Mouse (Mus musculus): ENCODE measurements around the gene Nudt4.

Nudt4 gene

DNA sequence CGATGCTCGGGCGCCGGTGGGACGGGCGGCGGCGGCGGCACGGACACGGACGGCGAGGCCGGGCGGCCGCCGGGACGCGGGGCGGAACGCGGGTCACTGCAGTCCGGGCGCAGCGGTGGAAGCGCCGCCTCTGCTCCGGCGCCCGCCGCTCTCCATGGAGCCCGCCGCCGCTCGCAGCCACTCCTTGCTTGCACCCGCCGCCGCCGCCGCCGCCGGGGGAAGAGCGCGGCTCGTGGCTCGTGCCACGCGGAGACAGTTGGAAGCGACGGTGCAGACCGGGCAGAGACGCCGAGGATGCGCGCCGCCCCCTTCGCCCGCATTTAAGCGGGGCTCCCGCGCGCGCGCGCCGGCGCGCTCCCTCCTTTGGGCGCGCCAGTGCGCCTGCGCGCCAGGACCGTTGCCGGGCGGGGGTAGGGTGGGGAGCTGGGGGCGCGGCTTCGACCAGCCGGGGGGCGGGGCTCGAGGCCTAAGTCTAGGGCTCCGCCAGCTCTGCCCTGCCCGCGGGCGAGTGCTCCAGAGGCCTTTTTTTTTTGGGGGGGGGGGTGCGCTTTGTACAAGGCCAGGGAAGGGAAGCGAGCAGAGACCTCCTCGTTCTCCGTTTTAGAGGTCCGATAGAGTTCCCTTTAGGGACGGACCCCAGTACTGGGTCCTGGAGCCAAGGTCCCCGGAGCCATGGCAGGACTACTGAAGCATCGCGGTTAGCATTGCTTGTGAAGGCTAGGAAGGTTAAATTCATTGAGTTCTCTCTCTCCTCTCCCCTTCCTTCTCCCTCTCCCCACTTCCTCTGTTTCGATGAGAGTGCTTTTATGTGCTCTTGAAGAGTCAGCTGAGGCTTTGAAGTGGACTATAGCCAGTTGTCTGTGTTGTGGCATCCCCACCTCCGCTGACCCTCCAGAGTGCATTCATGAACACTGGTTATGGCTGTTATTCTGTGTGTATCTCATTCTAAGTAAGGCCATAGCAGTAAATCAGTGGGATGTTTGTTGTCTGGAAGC, at the start of gene Nudt4:
TSS of gene Nudt4 (minus strand) at position 296 of the 995 bp plus-strand sequence.
- DNase-seq (ENCODE audit: low read depth), result peak; percentile 87

DNA sequence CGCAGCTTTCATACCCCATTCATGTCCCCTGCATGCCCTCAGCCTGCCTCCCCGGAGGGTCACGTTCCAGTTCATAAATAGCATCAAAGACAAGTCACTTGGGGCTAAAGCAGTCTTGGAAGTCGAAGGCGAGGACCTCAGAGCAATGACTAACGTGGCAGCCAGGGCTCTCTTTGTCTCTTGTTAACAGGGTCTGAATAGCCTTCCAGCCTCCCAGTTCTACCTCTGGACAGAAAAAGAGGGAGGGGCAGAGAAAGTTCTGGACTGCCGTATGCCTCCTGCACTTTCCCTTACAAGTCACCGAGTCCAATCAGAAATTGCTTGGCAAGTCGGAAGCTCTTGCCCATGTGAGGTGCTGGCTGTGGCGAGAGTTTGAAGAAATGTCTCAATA, 47.4 kb upstream of the Nudt4 start:
- no peak for DNase-seq (ENCODE audit: low read depth)

DNA sequence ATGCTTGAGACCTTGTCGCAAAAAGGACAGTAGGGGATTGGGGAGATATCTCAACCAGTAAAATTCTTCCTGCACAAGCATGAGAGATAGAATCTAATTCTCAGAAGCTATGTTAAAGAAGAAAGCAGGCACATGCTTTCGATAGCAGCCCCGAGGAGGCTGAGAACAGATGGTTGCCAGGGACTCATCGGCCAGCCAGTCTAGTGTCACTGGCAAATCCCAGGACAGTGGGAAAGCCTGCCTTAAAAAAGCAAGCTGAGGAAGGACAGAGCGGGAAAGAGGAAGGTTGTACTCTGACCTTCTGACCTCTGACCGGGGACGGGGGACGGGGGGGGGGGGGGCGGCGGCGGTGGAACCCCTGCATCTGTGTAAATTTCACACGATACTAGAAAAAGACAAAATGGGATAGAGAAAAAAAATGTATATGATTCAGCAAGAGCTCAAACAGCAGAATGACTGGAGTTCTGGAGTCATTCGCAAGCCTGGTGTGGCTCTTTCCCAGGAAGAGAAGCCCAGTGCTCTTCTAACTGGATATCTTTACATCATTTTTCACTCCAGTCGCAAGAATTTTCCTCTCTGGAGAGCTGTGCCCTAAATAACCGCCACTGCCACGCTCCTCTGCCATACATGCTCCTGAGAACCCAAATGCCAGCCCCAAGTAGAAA, 46.9 kb upstream of the Nudt4 start:
- DNase-seq (ENCODE audit: low read depth), result no peak

DNA sequence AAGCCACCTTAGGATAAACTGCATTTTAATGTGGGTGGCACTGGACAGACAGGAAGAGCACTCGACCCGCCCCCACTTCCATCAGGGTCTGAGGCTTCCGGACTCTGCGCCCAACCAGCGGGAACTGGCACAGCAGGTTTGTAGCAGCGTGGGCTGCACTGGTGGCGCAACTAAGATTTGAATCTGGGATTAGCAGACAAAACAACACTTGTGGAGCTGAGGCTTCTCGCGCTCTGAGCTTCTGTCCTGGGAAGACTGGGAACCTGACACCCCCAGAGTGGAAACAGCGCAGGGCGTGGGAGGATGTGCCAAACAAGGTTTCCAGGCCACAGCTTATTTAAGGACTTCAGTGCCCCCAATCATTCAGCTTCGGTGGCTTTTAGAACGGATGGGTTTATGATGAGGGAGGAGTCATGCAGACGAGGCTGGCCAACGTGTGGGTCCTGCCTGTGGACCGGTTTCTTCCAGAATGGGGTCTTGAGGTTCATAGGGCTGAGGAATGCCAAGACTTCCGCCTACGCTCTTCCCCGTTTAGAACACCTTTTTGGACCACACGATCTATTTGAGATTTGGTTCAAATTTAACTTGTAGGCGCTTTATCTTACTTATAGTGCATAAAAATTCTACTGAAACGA, 41.1 kb upstream of the Nudt4 start:
- DNase-seq (ENCODE audit: low read depth), result no peak

DNA sequence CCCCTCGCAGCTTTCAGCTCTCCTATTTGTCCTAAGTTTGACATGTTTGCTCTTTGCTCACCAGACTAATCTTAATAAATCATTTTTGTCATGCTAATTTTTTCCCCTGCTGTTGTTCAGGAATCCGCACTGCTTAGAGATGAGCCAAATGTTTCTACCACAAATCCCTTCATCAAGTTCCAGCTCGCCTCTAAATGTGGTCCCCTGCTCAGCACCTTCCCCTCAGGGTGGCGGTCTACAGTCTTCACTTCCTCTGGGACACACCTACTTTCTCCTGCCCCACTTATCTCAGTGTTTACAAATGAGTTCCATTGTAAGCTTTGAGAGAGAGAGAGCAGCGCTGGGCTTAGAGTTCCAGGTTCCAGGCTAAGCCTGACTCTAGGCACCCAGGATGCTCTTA, 36.6 kb upstream of the Nudt4 start:
- no peak for DNase-seq (ENCODE audit: low read depth)

DNA sequence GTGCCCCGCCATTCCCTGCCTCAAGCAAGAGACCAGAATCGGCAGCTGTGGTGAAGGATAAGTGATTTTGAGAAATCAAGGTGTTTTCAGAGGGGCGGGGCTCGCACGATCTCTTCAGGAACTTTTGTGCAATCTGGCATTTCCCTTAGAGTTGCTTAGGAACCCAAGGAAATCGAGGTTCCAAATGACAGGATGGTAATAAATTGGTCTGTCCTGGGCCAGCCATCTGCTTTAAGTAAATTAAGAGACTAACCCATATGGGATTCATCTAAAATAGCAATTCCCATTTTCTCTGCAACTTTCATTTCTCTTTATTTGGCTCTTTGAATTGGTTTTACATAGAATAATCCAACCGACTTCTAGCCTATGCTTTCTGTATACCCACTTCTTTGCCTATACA, 35.8 kb upstream of the Nudt4 start:
- DNase-seq (ENCODE audit: low read depth), result no peak

DNA sequence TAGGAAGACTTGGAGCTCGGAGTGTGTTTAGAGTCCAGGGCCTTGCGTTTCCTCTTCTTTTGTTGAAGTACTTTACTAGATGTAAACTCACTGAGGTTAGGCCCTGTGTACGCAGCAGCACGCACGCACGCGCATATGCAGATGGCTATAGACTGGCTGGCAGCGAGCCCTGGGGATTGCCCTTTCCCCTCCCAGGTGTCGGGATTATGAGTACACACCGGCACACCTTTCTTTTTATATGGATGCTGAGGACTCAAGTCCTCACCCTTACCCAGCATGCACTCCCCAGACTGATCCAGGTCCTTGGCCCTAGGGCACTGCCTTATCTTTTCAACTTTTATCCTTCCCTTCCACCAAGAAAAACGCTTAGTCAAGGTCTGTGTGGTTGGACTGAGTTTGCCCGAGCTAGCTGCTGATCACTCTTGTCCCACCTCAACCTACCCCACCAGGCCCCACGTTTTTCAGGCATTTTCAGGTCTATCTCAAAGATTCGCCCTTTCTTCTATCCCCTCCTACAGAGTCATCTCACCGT, 34.2 kb upstream of the Nudt4 start:
- no peak for DNase-seq (ENCODE audit: low read depth)

DNA sequence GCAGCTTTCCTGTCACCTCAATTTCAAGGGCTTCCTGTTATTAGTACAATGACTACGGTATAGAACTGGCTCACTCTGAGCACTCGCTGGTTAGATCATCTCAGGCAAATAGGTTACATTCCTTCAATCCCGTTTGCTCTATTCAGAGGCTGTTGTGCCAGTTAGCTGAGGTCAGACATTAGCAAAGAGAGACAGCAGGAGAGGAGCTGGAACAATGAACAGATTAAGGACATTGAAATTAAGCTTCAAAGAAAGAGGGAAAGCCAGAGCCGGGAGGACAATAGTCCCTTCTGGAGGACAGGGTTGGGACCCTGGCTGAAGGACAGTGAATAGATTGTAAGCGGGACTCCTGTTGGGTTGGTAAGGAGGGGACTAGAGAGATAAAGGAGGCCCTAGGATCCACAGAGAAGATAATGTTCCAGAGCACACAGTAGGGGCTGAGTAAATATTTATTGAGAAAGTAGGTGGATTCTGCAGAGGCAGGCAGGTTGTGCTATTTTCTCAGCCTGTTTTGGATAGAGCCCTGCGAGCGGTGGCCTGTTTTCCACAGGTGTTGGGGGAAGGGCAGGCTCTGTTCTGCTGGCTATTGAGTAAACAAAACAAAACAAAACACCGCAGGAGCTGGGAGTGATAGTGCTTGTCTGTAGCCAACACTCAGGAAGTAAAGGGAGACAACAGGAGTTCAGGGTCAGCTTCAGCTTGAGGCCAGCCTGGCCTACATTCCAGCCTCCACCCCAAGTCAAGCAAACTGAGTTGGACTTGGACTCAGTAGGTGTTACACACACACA, 32.1 kb upstream of the Nudt4 start:
- DNase-seq (ENCODE audit: low read depth), result no peak

DNA sequence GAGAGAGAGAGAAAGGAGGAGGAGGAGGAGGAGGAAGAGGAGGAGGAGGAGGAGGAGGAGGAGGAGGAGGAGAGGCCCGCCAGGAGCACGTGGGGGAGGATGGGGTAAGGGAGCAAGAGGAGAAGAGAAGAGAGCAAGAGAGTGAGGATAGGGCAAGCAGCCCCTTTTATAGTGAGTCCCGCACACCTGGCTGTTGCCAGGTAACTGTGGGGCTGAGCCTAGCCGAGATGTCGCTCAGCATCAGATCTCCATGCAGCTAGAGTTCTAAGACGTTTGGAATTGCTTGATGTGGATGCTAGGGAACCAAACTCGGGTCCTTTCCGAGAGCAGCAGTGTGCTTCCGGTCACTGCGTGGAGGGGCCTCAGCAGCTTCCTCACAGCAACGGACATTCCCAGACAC, 30.5 kb upstream of the Nudt4 start:
- DNase-seq (ENCODE audit: low read depth), result no peak

DNA sequence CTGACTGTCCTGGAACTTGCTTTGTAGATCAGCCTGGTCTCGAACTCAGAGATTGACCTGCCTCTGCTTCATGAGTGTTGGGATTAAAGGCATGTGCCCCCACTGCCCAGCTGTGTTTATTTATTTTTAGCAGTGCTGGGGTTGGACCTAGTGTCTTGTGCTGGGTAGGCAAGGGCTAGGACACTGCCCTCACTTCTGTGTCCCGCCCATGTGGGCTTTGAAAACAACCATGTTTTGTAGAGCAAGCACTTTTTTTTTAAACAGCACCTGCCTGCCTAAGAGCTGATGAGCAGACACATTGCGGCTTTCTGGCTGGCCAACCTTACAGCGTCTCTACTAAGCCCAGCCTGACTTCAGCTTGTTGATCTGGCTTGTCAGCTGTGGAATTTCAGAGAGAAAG, 27.3 kb upstream of the Nudt4 start:
- no peak for DNase-seq (ENCODE audit: low read depth)

DNA sequence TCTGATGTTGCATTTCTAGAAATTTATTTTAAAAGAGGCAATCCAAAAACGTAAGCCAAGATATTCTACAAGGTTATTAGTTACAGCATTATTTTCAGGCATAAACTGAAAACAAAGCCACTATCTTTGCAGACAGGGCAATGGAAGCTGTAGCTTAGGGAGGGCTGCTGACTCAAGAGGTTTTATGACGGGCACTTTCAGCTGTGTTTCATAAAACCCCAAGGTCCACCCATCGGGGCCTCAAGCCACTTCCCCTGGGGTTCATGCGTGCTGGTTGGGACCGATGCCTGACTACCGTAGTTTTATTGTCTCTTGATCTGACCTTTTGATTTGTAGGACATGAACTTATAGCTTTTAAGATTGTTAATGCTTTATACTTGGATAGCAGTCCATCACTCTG, 26.2 kb upstream of the Nudt4 start:
- DNase-seq (ENCODE audit: low read depth), result peak; percentile 25

DNA sequence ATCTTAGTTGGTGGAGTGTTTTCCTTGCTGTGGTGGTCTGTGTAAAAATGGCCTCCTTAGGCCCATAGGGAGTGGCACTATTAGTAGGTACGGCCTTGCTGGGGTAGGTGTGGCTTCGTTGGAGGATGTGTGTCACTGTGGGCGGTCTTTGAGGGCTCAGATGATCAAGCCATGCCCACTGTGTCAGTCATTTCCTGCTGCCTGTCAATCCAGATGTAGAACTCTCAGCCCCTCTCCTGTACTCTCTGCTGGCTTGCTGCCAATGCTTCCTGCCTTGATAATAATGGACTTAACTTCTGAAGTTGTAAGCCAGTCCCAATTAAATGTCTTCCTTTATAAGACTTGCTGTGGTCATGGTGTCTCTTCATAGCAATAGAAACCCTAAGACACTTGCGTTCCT, 25.2 kb upstream of the Nudt4 start:
- DNase-seq (ENCODE audit: low read depth), result peak; percentile 72

DNA sequence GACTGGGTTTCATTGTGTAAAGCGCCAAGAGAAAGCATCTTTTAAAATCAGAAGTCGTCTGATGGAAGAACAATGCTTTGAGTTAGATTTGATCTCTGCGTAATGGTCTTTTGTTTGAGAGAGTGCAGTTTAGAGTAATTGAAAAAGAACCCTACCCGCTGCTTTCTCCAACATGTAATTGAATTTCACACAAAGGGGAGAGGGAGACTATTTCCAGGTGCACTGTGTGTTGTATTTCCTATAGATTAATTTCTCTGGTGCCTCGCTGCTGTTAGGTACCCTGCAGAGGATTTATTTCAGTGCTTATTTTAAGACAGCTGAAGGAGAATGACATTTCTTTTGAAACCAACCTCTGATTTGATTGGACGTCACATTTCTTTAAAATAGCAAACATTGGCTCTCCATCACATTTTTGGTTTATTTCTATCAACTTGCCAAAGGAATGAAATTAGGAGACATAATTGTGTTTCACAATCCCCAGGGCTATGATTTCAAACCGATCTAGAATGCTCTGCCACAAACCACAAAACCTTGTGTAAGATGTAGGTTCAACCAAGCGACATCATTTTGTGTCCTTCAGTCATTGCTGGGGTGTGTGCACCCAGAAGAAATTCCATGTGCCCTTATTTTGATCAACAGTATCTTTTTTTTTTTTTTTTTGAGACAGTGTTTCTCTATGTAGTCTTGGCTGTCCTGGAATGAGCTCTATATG, 23.7 kb upstream of the Nudt4 start:
- peak; percentile 61 for DNase-seq (ENCODE audit: low read depth)

DNA sequence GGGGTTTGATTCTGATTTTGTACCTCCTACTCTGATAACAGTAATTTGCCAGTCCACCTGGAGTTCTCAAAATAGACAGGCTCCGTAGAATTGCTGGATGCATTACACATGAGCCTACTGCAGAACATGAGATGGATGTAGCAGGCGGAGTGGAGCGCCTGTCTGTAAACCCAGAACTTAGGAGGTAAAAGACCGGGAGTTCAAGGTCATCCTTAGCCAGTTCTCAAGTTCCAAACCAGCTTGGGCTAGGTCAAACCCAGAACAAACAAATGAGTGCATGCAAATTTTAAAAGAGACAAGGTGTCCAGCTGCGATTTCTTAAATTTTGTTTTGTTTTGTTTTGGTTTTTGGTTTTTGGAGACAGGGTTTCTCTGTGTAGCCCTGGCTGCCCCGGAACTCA, 21.6 kb upstream of the Nudt4 start:
- no peak for DNase-seq (ENCODE audit: low read depth)

DNA sequence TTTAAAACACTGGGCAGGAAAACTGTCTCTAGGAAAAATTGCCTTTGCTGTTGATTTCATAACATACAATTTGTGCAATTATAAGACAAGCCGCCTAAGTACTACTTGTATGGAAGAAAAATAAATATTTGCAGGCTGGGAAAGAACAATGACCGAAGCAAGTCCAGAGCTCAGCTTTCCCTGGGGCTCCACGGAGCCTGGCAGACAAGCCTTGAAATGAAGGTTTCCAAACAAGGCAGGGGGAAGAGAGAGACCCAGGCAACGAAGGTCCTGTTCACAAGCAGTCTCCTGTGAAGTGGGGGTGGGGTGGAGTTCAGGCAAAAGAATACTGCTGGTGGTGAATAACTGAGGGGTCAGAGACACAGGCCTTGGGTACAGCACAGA, 13.6 kb upstream of the Nudt4 start:
- DNase-seq (ENCODE audit: low read depth), result no peak

DNA sequence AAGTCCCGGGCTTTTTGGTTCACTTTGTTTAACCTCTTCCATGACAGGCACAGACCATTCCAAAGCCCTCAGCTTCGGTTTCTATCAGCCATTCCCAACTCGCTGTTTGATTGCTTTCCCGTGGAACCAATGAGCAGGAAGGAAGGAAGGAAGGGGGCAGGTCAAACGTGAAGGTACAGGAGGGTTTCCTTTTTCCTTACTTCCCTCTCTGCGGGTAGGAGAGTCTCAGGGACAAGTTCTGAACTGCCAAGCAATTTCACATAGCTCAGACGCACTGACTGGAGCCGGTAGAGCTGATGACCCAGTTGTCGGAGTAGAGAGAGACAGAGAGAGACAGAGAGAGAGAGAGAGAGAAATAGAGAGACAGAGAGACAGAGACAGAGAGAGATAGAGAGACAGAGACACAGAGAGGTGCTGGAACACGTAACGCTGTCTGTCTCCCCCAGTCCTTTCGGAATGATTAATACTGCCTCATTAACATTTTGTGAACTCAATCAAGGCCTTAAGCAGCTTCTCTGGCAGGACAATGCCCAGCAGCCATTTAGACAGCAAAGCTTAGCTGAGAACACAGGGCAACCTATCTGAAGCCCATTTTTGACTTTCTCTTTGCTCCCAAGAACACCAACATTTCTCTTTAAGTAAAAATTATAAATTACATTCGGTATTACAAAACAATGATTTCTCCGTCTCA, 13.1 kb upstream of the Nudt4 start:
- no peak for DNase-seq (ENCODE audit: low read depth)

DNA sequence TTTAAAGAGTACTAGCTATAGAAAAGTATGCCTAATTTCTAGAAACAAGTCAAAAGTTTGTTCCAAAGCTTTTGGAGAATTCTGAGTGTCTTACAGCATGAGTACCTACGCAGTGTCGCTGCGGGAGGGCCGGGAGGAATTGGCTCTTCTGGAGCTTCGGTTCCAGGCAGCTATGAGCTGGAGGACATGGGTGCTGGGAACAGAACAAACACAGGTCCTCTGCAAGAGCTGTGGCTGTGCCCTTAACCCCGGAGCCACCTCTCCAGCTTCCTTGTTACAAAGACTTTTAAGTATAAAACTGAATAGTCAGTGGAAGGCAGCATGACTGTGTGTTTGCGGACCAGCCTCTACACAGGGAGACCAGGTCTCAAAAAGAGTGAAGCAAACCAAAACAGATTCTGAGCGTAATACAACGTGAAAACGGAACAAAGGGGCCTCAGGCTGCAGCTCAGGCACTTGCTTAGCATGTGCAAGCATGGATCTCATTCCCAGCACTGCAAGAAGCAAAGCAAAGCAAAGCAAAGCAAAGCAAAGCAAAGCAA, 12.0 kb upstream of the Nudt4 start:
- DNase-seq (ENCODE audit: low read depth), result no peak

DNA sequence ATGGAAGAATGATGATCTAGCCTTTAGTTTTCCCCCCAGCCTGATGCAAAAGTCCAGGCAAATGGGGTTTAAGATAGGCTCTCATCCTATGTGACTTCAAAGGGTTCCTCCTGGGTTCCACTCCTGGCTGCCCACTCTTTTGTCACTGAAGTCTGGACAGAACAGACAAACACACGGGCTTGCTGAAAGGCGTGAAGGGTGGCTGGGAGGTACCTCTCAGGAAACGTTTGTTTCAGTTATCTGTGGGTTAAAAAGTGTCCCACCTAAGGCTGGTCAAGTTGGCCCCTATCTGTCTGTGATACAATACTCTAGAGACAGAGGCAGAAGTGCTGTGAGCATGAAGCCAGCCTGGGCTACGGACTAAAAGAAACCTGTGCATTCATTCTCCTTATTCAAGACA, 11.0 kb upstream of the Nudt4 start:
- no peak for DNase-seq (ENCODE audit: low read depth)

DNA sequence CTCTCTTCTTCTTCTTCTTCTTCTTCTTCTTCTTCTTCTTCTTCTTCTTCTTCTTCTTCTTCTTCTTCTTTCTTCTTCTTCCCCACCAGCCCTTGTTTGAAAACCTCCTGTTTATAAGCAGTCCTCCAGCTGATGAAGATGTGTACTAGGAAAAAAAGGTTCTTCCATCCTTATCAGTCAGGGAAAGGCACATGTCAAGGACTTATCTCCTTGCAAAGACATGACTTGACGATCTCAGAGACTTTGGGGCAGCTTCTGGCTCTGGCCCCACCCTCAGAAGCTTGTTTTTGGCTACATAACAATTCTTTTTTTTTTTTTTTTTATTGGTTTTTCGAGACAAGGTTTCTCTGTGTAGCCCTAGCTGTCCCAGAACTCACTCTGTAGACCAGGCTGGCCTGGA, 5.5 kb upstream of the Nudt4 start:
- DNase-seq (ENCODE audit: low read depth), result no peak

DNA sequence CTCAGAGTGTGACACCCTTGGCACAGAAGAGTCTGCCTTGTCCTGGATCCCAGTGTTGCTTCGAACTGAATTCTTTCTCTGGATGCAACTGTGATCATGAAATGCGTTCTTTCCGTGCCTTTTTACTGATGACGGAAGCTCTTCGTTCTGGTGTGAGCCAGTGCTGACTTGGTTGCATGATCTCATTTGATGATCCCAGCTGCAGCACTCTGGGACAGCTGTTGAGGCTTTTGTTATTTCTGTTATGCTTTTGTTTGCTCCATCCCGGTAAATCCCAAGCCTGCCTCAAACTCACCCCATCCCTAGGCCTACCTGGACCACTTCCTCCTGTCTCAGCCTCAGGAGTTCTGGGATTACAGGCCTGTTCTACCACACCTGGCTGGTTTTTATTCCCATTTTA, 4.1 kb upstream of the Nudt4 start:
- DNase-seq (ENCODE audit: low read depth), result no peak

Data from 416B (cell line).